ENCODE assay signal across 21 mouse cellular contexts in the genomic region with DNA sequence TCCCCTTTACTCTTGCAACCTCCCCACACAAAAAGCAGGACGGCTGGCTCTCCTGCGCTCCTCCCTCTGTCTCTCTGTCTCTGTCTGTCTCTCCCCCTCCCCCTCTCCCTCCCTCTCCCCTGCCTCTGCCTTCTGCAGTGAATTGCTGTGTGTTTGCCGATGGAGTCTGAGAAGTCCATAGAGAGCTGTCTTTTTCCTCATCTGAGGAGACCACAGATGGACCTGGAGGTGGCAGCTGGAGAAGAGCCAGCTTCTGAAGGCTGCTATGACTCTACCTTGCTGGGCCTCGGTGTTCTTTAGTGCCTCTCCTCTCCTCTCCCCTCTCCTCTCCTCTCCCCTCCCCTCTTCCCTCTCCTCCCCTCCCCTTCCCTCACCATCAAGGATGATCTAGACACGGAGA. TPM values are rescaled to one million over a fixed set of nuclear protein-coding genes. Genes with fewer than 3 reads are reported as not detected.
"Had no signal": no experiment of that assay in that cellular context is flagged by ENCODE, and none has a peak within 500 bp of the region (broad histone marks: within the 10 kb centered on the region; RNA-seq: fewer than 3 reads in every experiment).

No protein-coding gene starts in this region.

- H3K4me1 ChIP-seq: intestine, embryonic 15.5 days; kidney, embryonic 15.5 days; limb, embryonic 12.5 days; lung, embryonic 15.5 days; megakaryocyte, embryonic 14.5 days; midbrain, embryonic 15.5 days; neural tube, embryonic 12.5 days had no signal

- H3K27me3 ChIP-seq: intestine, embryonic 15.5 days; kidney, embryonic 15.5 days; limb, embryonic 12.5 days; liver, embryonic 13.5 days; lung, embryonic 15.5 days; midbrain, embryonic 15.5 days; neural tube, embryonic 12.5 days had no signal

- H3K36me3 ChIP-seq: intestine, embryonic 15.5 days; kidney, embryonic 15.5 days; limb, embryonic 12.5 days; liver, embryonic 13.5 days; lung, embryonic 15.5 days; midbrain, embryonic 15.5 days; neural tube, embryonic 12.5 days had no signal

- H3K4me3 ChIP-seq: intestine, embryonic 15.5 days; kidney, embryonic 15.5 days; limb, embryonic 12.5 days; liver, embryonic 13.5 days; lung, embryonic 15.5 days; megakaryocyte, embryonic 14.5 days; midbrain, embryonic 15.5 days; neural tube, embryonic 12.5 days had no signal

- H3K27ac ChIP-seq: intestine, embryonic 15.5 days; kidney, embryonic 15.5 days; limb, embryonic 12.5 days; liver, embryonic 13.5 days; lung, embryonic 15.5 days; macrophage; midbrain, embryonic 15.5 days; neural tube, embryonic 12.5 days had no signal

- DNase-seq: kidney, adult 18-20 months; kidney, postnatal 14 days; liver; liver, embryonic 13.5 days; liver, postnatal 0 days; lung, postnatal 14 days; thymus, adult 18-20 months; thymus, postnatal 14 days had no signal

RNA-seq across cellular contexts. Expression of a gene that starts 47.6 kb away (rescaled TPM):
- total RNA-seq: monocyte, adult 5-6 weeks; neutrophil, adult 5-6 weeks had no signal
- polyA plus RNA-seq: limb, embryonic 12.5 days; liver, embryonic 13.5 days; liver, postnatal 0 days; lung, embryonic 15.5 days; macrophage; midbrain, embryonic 11.5 days; small intestine, adult 2 months; stomach, embryonic 16.5 days had no signal
